Mouse (Mus musculus): Measurements from ENCODE around the gene Eva1b. TPM values are rescaled to one million over a fixed set of nuclear protein-coding genes. Genes with fewer than 3 reads are reported as not detected.

Eva1b gene
- total RNA-seq, 1 experiment = 48.7 TPM

DNA sequence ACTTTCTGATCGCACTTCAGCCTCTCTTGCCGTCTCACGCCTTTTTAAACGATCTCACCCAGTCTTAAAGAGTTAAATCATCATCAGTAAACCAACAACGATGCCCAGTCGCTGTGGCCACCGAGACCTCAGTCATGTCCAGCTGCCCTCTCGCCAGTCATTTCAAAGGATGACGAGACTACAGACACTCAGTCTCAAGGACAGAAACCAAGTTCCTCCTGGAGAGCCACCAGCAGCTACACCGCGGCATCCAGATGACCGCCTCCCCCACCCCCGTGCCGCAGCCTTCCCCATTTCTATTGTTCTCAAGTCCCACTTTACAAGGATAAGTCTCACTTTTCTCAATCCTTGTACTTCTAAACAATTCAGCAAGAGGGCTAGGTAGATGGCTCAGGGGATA, 5.3 kb downstream of the Eva1b start:
- Histone ChIP-seq H3K9ac (ENCODE audit: insufficient read depth, low read depth, low read length, poor library complexity, severe bottlenecking) (no peak overlapping the region), H3K27ac (ENCODE audit: insufficient read depth, low read depth, low read length, poor library complexity, severe bottlenecking) (no peak overlapping the region), H3K4me1 (ENCODE audit: control insufficient read depth in 2 of 2, insufficient read depth in 2 of 2, low read length in 2 of 2, poor library complexity in 1 of 2) (peaks cover 2 to 29% of the 10 kb centered on the region in 2 experiments; a peak in 3 of 4 replicates), H3K36me3 (ENCODE audit: control insufficient read depth, insufficient read depth, low read length, poor library complexity, severe bottlenecking) (peaks cover 4% of the 10 kb centered on the region; the same call in 1 of the 2 replicates), H3K9me3 (ENCODE audit: control insufficient read depth, insufficient read depth, low read depth, low read length) (no peaks in the 10 kb centered on the region), H3K4me3 (ENCODE audit: insufficient read depth in 1 of 2, low read depth in 1 of 2, low read length in 2 of 2, poor library complexity in 1 of 2, severe bottlenecking in 1 of 2) (no peak overlapping the region)
- no peak for TF ChIP-seq MAFK (IDR thresholded peaks at IDR 0.05; ENCODE audit: insufficient read depth, low read depth, low read length)
- TF ChIP-seq ZNF384 (IDR thresholded peaks at IDR 0.05; ENCODE audit: low read depth, low read length) = no peak
- no peak for TF ChIP-seq ZC3H11A (IDR thresholded peaks at IDR 0.05; ENCODE audit: borderline replicate concordance, low read depth, low read length)
- no peak for TF ChIP-seq HCFC1 (IDR thresholded peaks at IDR 0.05; ENCODE audit: borderline replicate concordance, insufficient read depth, low read length)
- TF ChIP-seq CHD2 (IDR thresholded peaks at IDR 0.05; ENCODE audit: low read depth, low read length) = no peak
- in situ Hi-C loops (cut with MboI; ENCODE audit: low sequenced_read_pairs in 2 of 2, unreplicated experiment in 2 of 2) = no loop called here
- no peak for DNase-seq (ENCODE audit: low read depth, low spot score)

DNA sequence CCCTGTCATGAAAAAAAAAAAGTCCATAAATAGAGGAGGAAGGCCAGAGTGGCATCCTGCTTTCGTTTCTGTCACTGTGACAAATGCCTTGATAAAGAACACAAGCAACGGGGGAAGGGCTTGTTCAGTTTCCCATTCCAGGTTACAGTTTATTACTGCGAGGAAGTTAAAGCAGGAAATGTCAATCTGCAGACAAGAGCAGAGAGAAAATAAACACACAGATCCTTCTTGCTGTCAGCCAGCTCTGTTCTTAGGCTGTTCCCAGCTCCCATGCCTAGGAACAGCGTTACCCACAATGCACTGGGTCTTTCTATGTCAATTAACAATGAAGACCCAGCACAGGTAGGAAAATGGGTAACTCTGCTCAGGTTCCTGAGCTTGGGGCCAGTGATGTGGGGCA, 7.6 kb downstream of the Eva1b start:
- in situ Hi-C loops (cut with MboI; ENCODE audit: low sequenced_read_pairs in 2 of 2, unreplicated experiment in 2 of 2) = no loop called here
- TF ChIP-seq HCFC1 (IDR thresholded peaks at IDR 0.05; ENCODE audit: borderline replicate concordance, insufficient read depth, low read length) (no peak), ZC3H11A (IDR thresholded peaks at IDR 0.05; ENCODE audit: borderline replicate concordance, low read depth, low read length) (no peak), ZNF384 (IDR thresholded peaks at IDR 0.05; ENCODE audit: low read depth, low read length) (no peak), MAFK (IDR thresholded peaks at IDR 0.05; ENCODE audit: insufficient read depth, low read depth, low read length) (no peak), CHD2 (IDR thresholded peaks at IDR 0.05; ENCODE audit: low read depth, low read length) (no peak)
- Histone ChIP-seq H3K4me3 (ENCODE audit: insufficient read depth in 1 of 2, low read depth in 1 of 2, low read length in 2 of 2, poor library complexity in 1 of 2, severe bottlenecking in 1 of 2) (no peak overlapping the region), H3K9me3 (ENCODE audit: control insufficient read depth, insufficient read depth, low read depth, low read length) (no peaks in the 10 kb centered on the region), H3K36me3 (ENCODE audit: control insufficient read depth, insufficient read depth, low read length, poor library complexity, severe bottlenecking) (no peaks in the 10 kb centered on the region; the same call in 1 of the 2 replicates), H3K27ac (ENCODE audit: insufficient read depth, low read depth, low read length, poor library complexity, severe bottlenecking) (no peak overlapping the region), H3K4me1 (ENCODE audit: control insufficient read depth in 2 of 2, insufficient read depth in 2 of 2, low read length in 2 of 2, poor library complexity in 1 of 2) (peaks cover 2 to 16% of the 10 kb centered on the region in 2 experiments; a peak in 3 of 4 replicates), H3K9ac (ENCODE audit: insufficient read depth, low read depth, low read length, poor library complexity, severe bottlenecking) (no peak overlapping the region)
- no peak for DNase-seq (ENCODE audit: low read depth, low spot score)

DNA sequence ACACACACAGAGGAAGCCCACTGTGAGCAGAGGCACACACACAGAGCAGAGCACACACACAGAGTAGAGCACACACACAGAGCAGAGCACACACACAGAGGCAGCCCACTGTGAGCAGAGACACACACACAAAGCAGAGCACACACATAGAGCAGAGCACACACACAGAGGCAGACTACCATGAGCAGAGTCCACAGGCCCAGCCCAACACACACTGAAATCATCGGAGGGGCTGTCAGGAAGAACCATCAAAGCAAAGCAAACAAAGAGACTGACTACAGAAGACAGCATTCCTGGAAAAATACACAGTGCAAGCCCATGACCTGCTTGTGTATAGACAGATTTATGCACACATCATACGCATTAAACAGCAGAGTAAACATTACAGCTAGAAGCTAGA, 8.3 kb downstream of the Eva1b start:
- H3K9ac ChIP-seq (ENCODE audit: insufficient read depth, low read depth, low read length, poor library complexity, severe bottlenecking) = no peak overlapping the region
- no peaks in the 10 kb centered on the region; the same call in 1 of the 2 replicates for H3K36me3 ChIP-seq (ENCODE audit: control insufficient read depth, insufficient read depth, low read length, poor library complexity, severe bottlenecking)
- no peak overlapping the region for H3K27ac ChIP-seq (ENCODE audit: insufficient read depth, low read depth, low read length, poor library complexity, severe bottlenecking)
- peaks cover 2 to 11% of the 10 kb centered on the region in 2 experiments; a peak in 3 of 4 replicates for H3K4me1 ChIP-seq (ENCODE audit: control insufficient read depth in 2 of 2, insufficient read depth in 2 of 2, low read length in 2 of 2, poor library complexity in 1 of 2)
- H3K9me3 ChIP-seq (ENCODE audit: control insufficient read depth, insufficient read depth, low read depth, low read length) = no peaks in the 10 kb centered on the region
- DNase-seq (ENCODE audit: low read depth, low spot score) = no peak
- no peak for TF ChIP-seq ZNF384 (IDR thresholded peaks at IDR 0.05; ENCODE audit: low read depth, low read length)
- TF ChIP-seq CHD2 (IDR thresholded peaks at IDR 0.05; ENCODE audit: low read depth, low read length) = no peak
- TF ChIP-seq ZC3H11A (IDR thresholded peaks at IDR 0.05; ENCODE audit: borderline replicate concordance, low read depth, low read length) = no peak
- no peak for TF ChIP-seq MAFK (IDR thresholded peaks at IDR 0.05; ENCODE audit: insufficient read depth, low read depth, low read length)
- TF ChIP-seq HCFC1 (IDR thresholded peaks at IDR 0.05; ENCODE audit: borderline replicate concordance, insufficient read depth, low read length) = no peak
- no peak overlapping the region for H3K4me3 ChIP-seq (ENCODE audit: insufficient read depth in 1 of 2, low read depth in 1 of 2, low read length in 2 of 2, poor library complexity in 1 of 2, severe bottlenecking in 1 of 2)
- in situ Hi-C loops (cut with MboI; ENCODE audit: low sequenced_read_pairs in 2 of 2, unreplicated experiment in 2 of 2) = no loop called here

DNA sequence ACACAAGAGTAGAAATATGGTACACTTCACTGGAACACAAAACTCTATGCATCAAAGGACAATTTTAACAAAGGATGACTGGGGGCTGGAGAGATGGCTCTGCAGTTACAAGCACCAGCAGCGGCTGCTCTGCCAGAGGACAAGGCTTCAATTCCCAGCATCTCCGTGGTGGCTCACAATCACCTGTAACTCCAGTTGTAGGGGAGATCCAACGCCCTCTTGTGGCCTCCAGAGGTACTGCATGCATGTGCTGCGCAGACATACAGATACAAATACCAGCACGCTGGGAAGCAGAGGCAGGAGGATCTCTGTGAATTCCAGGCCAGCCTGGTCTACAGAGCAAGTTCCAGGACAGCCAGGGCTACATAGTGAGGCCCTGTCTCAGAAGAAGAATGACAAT, 9.1 kb downstream of the Eva1b start:
- Histone ChIP-seq H3K9me3 (ENCODE audit: control insufficient read depth, insufficient read depth, low read depth, low read length) (no peaks in the 10 kb centered on the region), H3K27ac (ENCODE audit: insufficient read depth, low read depth, low read length, poor library complexity, severe bottlenecking) (no peak overlapping the region), H3K36me3 (ENCODE audit: control insufficient read depth, insufficient read depth, low read length, poor library complexity, severe bottlenecking) (no peaks in the 10 kb centered on the region; the same call in 1 of the 2 replicates), H3K4me1 (ENCODE audit: control insufficient read depth in 2 of 2, insufficient read depth in 2 of 2, low read length in 2 of 2, poor library complexity in 1 of 2) (peaks cover 0 to 7% of the 10 kb centered on the region in 2 experiments; a peak in 1 of 4 replicates), H3K9ac (ENCODE audit: insufficient read depth, low read depth, low read length, poor library complexity, severe bottlenecking) (no peak overlapping the region), H3K4me3 (ENCODE audit: insufficient read depth in 1 of 2, low read depth in 1 of 2, low read length in 2 of 2, poor library complexity in 1 of 2, severe bottlenecking in 1 of 2) (no peak overlapping the region)
- in situ Hi-C loops (cut with MboI; ENCODE audit: low sequenced_read_pairs in 2 of 2, unreplicated experiment in 2 of 2) = no loop called here
- TF ChIP-seq MAFK (IDR thresholded peaks at IDR 0.05; ENCODE audit: insufficient read depth, low read depth, low read length) (no peak), ZC3H11A (IDR thresholded peaks at IDR 0.05; ENCODE audit: borderline replicate concordance, low read depth, low read length) (peak; percentile 7; the same call in 1 of the 2 replicates), CHD2 (IDR thresholded peaks at IDR 0.05; ENCODE audit: low read depth, low read length) (no peak)
- peak; percentile 76 for DNase-seq (ENCODE audit: low read depth, low spot score)

DNA sequence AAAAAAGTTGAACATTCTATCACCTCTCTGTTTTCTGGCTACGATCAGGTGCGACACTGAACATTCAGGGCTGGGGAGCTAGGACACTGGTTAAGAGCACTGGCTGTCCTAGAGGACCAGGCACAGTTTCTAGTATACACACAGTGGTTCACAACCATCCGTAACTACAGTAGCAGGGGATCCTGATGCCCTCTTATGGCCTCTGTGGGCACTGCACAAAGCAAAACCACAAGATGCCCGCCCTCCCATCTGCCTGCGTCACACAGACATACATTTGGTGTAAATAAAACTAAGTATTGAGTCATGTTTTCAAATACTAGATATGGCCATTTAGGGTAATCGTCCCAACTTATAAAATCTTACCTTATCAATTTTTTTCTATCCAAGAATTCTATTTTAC, 10.0 kb downstream of the Eva1b start:
- Histone ChIP-seq H3K36me3 (ENCODE audit: control insufficient read depth, insufficient read depth, low read length, poor library complexity, severe bottlenecking) (no peaks in the 10 kb centered on the region; the same call in 1 of the 2 replicates), H3K4me1 (ENCODE audit: control insufficient read depth in 2 of 2, insufficient read depth in 2 of 2, low read length in 2 of 2, poor library complexity in 1 of 2) (peaks cover 0 to 9% of the 10 kb centered on the region in 2 experiments; a peak in 2 of 4 replicates), H3K9ac (ENCODE audit: insufficient read depth, low read depth, low read length, poor library complexity, severe bottlenecking) (no peak overlapping the region), H3K27ac (ENCODE audit: insufficient read depth, low read depth, low read length, poor library complexity, severe bottlenecking) (no peak overlapping the region), H3K9me3 (ENCODE audit: control insufficient read depth, insufficient read depth, low read depth, low read length) (no peaks in the 10 kb centered on the region), H3K4me3 (ENCODE audit: insufficient read depth in 1 of 2, low read depth in 1 of 2, low read length in 2 of 2, poor library complexity in 1 of 2, severe bottlenecking in 1 of 2) (no peak overlapping the region)
- in situ Hi-C loops (cut with MboI; ENCODE audit: low sequenced_read_pairs in 2 of 2, unreplicated experiment in 2 of 2) = no loop called here
- DNase-seq (ENCODE audit: low read depth, low spot score) = no peak
- TF ChIP-seq CHD2 (IDR thresholded peaks at IDR 0.05; ENCODE audit: low read depth, low read length) (no peak), ZNF384 (IDR thresholded peaks at IDR 0.05; ENCODE audit: low read depth, low read length) (no peak), ZC3H11A (IDR thresholded peaks at IDR 0.05; ENCODE audit: borderline replicate concordance, low read depth, low read length) (no peak), HCFC1 (IDR thresholded peaks at IDR 0.05; ENCODE audit: borderline replicate concordance, insufficient read depth, low read length) (no peak), MAFK (IDR thresholded peaks at IDR 0.05; ENCODE audit: insufficient read depth, low read depth, low read length) (no peak)
